Mouse (Mus musculus) bone marrow macrophage, adult 2 months (primary cell): ENCODE measurements around the gene Ano2.

Experiments used
- CTCF ChIP-seq: IDR thresholded peaks from 2 replicates; pipeline ENCODE4 v1.5.1; 2012; ENCODE audit warnings: low read depth, mild to moderate bottlenecking, low read length, moderate library complexity
- POLR2A ChIP-seq: IDR thresholded peaks from 2 replicates; pipeline ENCODE4 v1.6.1; 2012; ENCODE audit warnings: mild to moderate bottlenecking, low read depth, low read length, borderline replicate concordance

GRCm38 (mm10) chr6:126006647-126007046 is 316.4 kb downstream of the Ano2 start:
- TF ChIP-seq POLR2A (no peak), CTCF (no peak)
